Mouse (Mus musculus) G1E (cell line): Measurements from ENCODE around the gene Gna11.

Experiments used
- CTCF ChIP-seq: IDR thresholded peaks from 2 replicates; pipeline ENCODE4 v1.5.1; 2012; ENCODE audit warnings: low read depth, low read length, inconsistent platforms, mixed read lengths
- POLR2AphosphoS5 ChIP-seq: IDR thresholded peaks from 2 replicates; pipeline ENCODE4 v1.6.1; 2012; ENCODE audit warnings: low read depth, low read length, inconsistent platforms; ENCODE audit not compliant: insufficient replicate concordance

DNA sequence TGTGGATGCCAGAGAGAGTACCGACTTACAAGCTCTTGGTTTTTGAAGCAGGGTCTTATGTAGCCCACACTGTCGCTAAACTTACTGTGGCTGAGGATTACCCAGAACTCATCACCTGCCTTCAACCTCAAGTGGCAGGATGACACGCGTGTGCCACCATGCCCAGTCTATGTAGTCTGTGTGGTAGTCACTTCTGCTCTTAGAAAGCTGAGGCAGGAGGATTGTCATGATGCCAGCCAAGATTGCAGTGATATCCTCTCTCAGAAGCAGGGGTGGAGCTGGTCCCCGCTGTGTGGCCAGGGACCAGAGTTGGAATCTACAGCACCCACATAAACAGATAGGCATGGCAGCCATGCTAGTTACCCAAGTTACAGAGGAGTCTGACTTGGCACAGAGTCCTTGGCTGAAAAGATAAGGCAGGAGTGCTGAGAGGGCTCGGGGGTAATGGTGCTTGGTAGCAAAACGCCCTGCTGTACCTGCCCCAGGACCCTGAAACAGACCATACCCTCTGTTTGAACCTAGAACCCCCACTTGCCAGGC lies 59.4 kb downstream of the Gna11 start:
- no peak for TF ChIP-seq POLR2AphosphoS5
- no peak for TF ChIP-seq CTCF
